Mouse (Mus musculus): Measurements from ENCODE around the gene Crls1. TPM values are rescaled to one million over a fixed set of nuclear protein-coding genes. Genes with fewer than 3 reads are reported as not detected.

The Crls1 gene
- 10 to 100 TPM; 28.2 to 31.0 TPM for total RNA-seq (2021)

GRCm38 (mm10) chr2:132846407-132847358 is at the start of gene Crls1:
Gene Crls1, plus strand, starts transcription at chr2:132846666.
- intact Hi-C loops (cut with DNase I), result loop anchor here (1.0 kb wide), 1 partner anchor 57 kb away; no protein-coding TSS in a partner anchor
- DNase-seq (ENCODE audit: low spot score in 2 of 2), result peak; percentile 96 to 98

- intact Hi-C loops (cut with DNase I), result no loop called here
- no peak for DNase-seq (ENCODE audit: low spot score in 2 of 2)
Observed at GRCm38 (mm10) chr2:132802976-132803375, 43.5 kb upstream of the Crls1 start.

- intact Hi-C loops (cut with DNase I), result no loop called here
- peak; percentile 89 to 96 for DNase-seq (ENCODE audit: low spot score in 2 of 2)
Observed at GRCm38 (mm10) chr2:132815608-132816314, 30.7 kb upstream of the Crls1 start, which contains the start of the genes Trmt6 and Mcm8. Gene Trmt6, minus strand, starts transcription at chr2:132816055. Gene Mcm8, plus strand, starts transcription at chr2:132816141.

GRCm38 (mm10) chr2:132841071-132841470 is 5.4 kb upstream of the Crls1 start:
- DNase-seq (ENCODE audit: low spot score in 2 of 2), result no peak
- intact Hi-C loops (cut with DNase I), result no loop called here

GRCm38 (mm10) chr2:132847581-132847980 is 1.1 kb downstream of the Crls1 start:
- intact Hi-C loops (cut with DNase I), result no loop called here
- no peak for DNase-seq (ENCODE audit: low spot score in 2 of 2)

GRCm38 (mm10) chr2:132848361-132848760 is 1.9 kb downstream of the Crls1 start:
- intact Hi-C loops (cut with DNase I), result no loop called here
- DNase-seq (ENCODE audit: low spot score in 2 of 2), result no peak

GRCm38 (mm10) chr2:132849141-132849540 is 2.7 kb downstream of the Crls1 start:
- DNase-seq (ENCODE audit: low spot score in 2 of 2), result no peak
- intact Hi-C loops (cut with DNase I), result no loop called here

- intact Hi-C loops (cut with DNase I), result no loop called here
Observed at GRCm38 (mm10) chr2:132853051-132853450, 6.6 kb downstream of the Crls1 start.

GRCm38 (mm10) chr2:132856333-132856732 is 9.9 kb downstream of the Crls1 start:
- no peak for DNase-seq (ENCODE audit: low spot score in 2 of 2)
- intact Hi-C loops (cut with DNase I), result no loop called here

More at GRCm38 (mm10) chr2:132853051-132853450, 6.6 kb downstream of the Crls1 start:
- peak in 1 of 2 experiments; percentile 9 for DNase-seq (ENCODE audit: low spot score in 2 of 2)

- DNase-seq (ENCODE audit: low spot score in 2 of 2), result peak in 1 of 2 experiments; percentile 18
- intact Hi-C loops (cut with DNase I), result no loop called here
Observed at GRCm38 (mm10) chr2:132860435-132860834, 14.0 kb downstream of the Crls1 start.

- intact Hi-C loops (cut with DNase I), result no loop called here
- DNase-seq (ENCODE audit: low spot score in 2 of 2), result no peak
Observed at GRCm38 (mm10) chr2:132861456-132861855, 15.0 kb downstream of the Crls1 start.

GRCm38 (mm10) chr2:132863325-132863724 is 16.9 kb downstream of the Crls1 start:
- intact Hi-C loops (cut with DNase I), result no loop called here
- no peak for DNase-seq (ENCODE audit: low spot score in 2 of 2)

GRCm38 (mm10) chr2:132867521-132867920 is 21.1 kb downstream of the Crls1 start:
- no peak for DNase-seq (ENCODE audit: low spot score in 2 of 2)
- intact Hi-C loops (cut with DNase I), result no loop called here

GRCm38 (mm10) chr2:132869682-132870081 is 23.2 kb downstream of the Crls1 start:
- intact Hi-C loops (cut with DNase I), result no loop called here

GRCm38 (mm10) chr2:132870286-132870685 is 23.8 kb downstream of the Crls1 start:
- intact Hi-C loops (cut with DNase I), result no loop called here
- no peak for DNase-seq (ENCODE audit: low spot score in 2 of 2)

More at GRCm38 (mm10) chr2:132869682-132870081, 23.2 kb downstream of the Crls1 start:
- no peak for DNase-seq (ENCODE audit: low spot score in 2 of 2)

GRCm38 (mm10) chr2:132871663-132872062 is 25.2 kb downstream of the Crls1 start:
- intact Hi-C loops (cut with DNase I), result no loop called here
- no peak for DNase-seq (ENCODE audit: low spot score in 2 of 2)

- no peak for DNase-seq (ENCODE audit: low spot score in 2 of 2)
- intact Hi-C loops (cut with DNase I), result no loop called here
Observed at GRCm38 (mm10) chr2:132873657-132874326, 27.3 kb downstream of the Crls1 start.

GRCm38 (mm10) chr2:132876991-132877390 is 30.5 kb downstream of the Crls1 start:
- intact Hi-C loops (cut with DNase I), result no loop called here
- no peak for DNase-seq (ENCODE audit: low spot score in 2 of 2)

- peak in 1 of 2 experiments; percentile 8 for DNase-seq (ENCODE audit: low spot score in 2 of 2)
- intact Hi-C loops (cut with DNase I), result no loop called here
Observed at GRCm38 (mm10) chr2:132879261-132880044, 33.0 kb downstream of the Crls1 start.

All from left cerebral cortex, postnatal 25 days (tissue).